Mouse (Mus musculus) small intestine, adult 2 months (tissue): ENCODE results near the gene Bmx. TPM values are rescaled to one million over a fixed set of nuclear protein-coding genes. Genes with fewer than 3 reads are reported as not detected.

ENCODE experiments used
- H3K27ac ChIP-seq: fragments of 200-500 bp; 2 replicates; pipeline ENCODE4 v1.5.1; 2012; ENCODE audit warnings: low read depth, low read length, control low read depth, inconsistent platforms; ENCODE audit not compliant: insufficient read depth
- H3K27me3 ChIP-seq: fragments of 200-500 bp; 2 replicates; pipeline ENCODE4 v1.6.1; 2012; ENCODE audit warnings: mild to moderate bottlenecking, moderate library complexity, low read length, inconsistent platforms; ENCODE audit not compliant: control insufficient read depth, insufficient read depth
- H3K36me3 ChIP-seq: fragments of 200-500 bp; 2 replicates; pipeline ENCODE4 v1.6.1; 2012; ENCODE audit warnings: mild to moderate bottlenecking, low read length, control low read depth, inconsistent platforms; ENCODE audit not compliant: control insufficient read depth, insufficient read depth
- H3K4me1 ChIP-seq: fragments of 200-500 bp; 2 replicates; pipeline ENCODE4 v1.6.1; 2012; ENCODE audit warnings: low read length, inconsistent platforms, mixed read lengths; ENCODE audit not compliant: control insufficient read depth, insufficient read depth, insufficient read length
- H3K4me3 ChIP-seq: fragments of 200-500 bp; 2 replicates; pipeline ENCODE4 v1.5.1; 2012; ENCODE audit warnings: low read depth, mild to moderate bottlenecking, control low read depth, inconsistent platforms, low read length, moderate library complexity
- CTCF ChIP-seq: fragments of 200-500 bp; IDR thresholded peaks from 2 replicates; pipeline ENCODE4 v1.5.1; 2012; ENCODE audit warnings: low read depth, mild to moderate bottlenecking, control low read depth, inconsistent platforms, low read length, moderate library complexity, mixed read lengths; ENCODE audit not compliant: insufficient replicate concordance, insufficient read length; ENCODE audit errors: extremely low read depth
- POLR2A ChIP-seq: fragments of 200-500 bp; IDR thresholded peaks from 2 replicates; pipeline ENCODE4 v1.6.1; 2012; ENCODE audit warnings: low read depth, mild to moderate bottlenecking, control low read depth, inconsistent platforms, low read length, moderate library complexity
- WGBS: fragments of 180-500 bp; shearing (Covaris S2); methylation state at CpG from one replicate; pipeline ENCODE4 v1.1.7; 2018; 5-methylcytosine and 5-hydroxymethylcytosine counted together
- polyA plus RNA-seq: library from polyadenylated mRNA; depleted of rRNA; stranded (reverse); fragments of >200 nt; gene quantifications from 2 replicates; pipeline ENCODE4 v1.2.3, GENCODE M21; 2012; rRNA removed

Bmx gene
- 0.10 and 0.30 TPM in 2 replicates for polyA plus RNA-seq

- H3K4me3 ChIP-seq, result no peak within 1 kb of the TSS
- no peaks in the 10 kb centered on the region for H3K4me1 ChIP-seq
- H3K36me3 ChIP-seq, result no peaks in the 10 kb centered on the region
- H3K27me3 ChIP-seq, result no peaks in the 10 kb centered on the region
- H3K27ac ChIP-seq, result no peak within 1 kb of the TSS
- TF ChIP-seq POLR2A (no peak), CTCF (no peak)
- WGBS, result 81% methylated on average over 8 of the region's 8 CpGs
Measured at GRCm38 (mm10) chrX:164258057-164258456, at the start of gene Bmx. TSS of gene Bmx (minus strand) at chrX:164258193.

GRCm38 (mm10) chrX:164306250-164306649 is 48.3 kb upstream of the Bmx start:
- 52% methylated on average over 2 of the region's 2 CpGs for WGBS
- Histone ChIP-seq H3K36me3 (no peaks in the 10 kb centered on the region), H3K27me3 (no peaks in the 10 kb centered on the region), H3K4me1 (no peaks in the 10 kb centered on the region), H3K27ac (no peak overlapping the region), H3K4me3 (no peak overlapping the region)
- TF ChIP-seq POLR2A (no peak), CTCF (no peak)

GRCm38 (mm10) chrX:164291147-164291546 is 33.2 kb upstream of the Bmx start:
- 31% methylated on average over 5 of the region's 5 CpGs for WGBS
- Histone ChIP-seq H3K27ac (no peak overlapping the region), H3K27me3 (no peaks in the 10 kb centered on the region), H3K4me3 (no peak overlapping the region), H3K36me3 (no peaks in the 10 kb centered on the region), H3K4me1 (no peaks in the 10 kb centered on the region)
- TF ChIP-seq CTCF (no peak), POLR2A (no peak)

GRCm38 (mm10) chrX:164287077-164287476 is 29.1 kb upstream of the Bmx start:
- Histone ChIP-seq H3K36me3 (no peaks in the 10 kb centered on the region), H3K4me3 (no peak overlapping the region), H3K27ac (no peak overlapping the region), H3K4me1 (no peaks in the 10 kb centered on the region), H3K27me3 (no peaks in the 10 kb centered on the region)
- 48% methylated on average over 3 of the region's 3 CpGs for WGBS
- TF ChIP-seq POLR2A (no peak), CTCF (no peak)

GRCm38 (mm10) chrX:164283808-164284207 is 25.8 kb upstream of the Bmx start:
- Histone ChIP-seq H3K27me3 (no peaks in the 10 kb centered on the region), H3K4me1 (peaks cover 3% of the 10 kb centered on the region; the same call in 1 of the 2 replicates), H3K27ac (no peak overlapping the region), H3K36me3 (no peaks in the 10 kb centered on the region), H3K4me3 (no peak overlapping the region)
- TF ChIP-seq CTCF (no peak), POLR2A (no peak)
- 69% methylated on average over 4 of the region's 4 CpGs for WGBS

- Histone ChIP-seq H3K4me3 (no peak overlapping the region), H3K4me1 (peaks cover 3% of the 10 kb centered on the region; the same call in 1 of the 2 replicates), H3K27me3 (no peaks in the 10 kb centered on the region), H3K27ac (no peak overlapping the region), H3K36me3 (no peaks in the 10 kb centered on the region)
- TF ChIP-seq POLR2A, result no peak
- TF ChIP-seq CTCF, result no peak
- 28% methylated on average over 7 of the region's 7 CpGs for WGBS
Measured at GRCm38 (mm10) chrX:164280918-164281647, 23.1 kb upstream of the Bmx start.

- H3K4me3 ChIP-seq, result no peak overlapping the region
- TF ChIP-seq POLR2A (no peak), CTCF (no peak)
- no peaks in the 10 kb centered on the region for H3K4me1 ChIP-seq
- H3K27ac ChIP-seq, result no peak overlapping the region
- H3K36me3 ChIP-seq, result no peaks in the 10 kb centered on the region
- H3K27me3 ChIP-seq, result no peaks in the 10 kb centered on the region
- WGBS, result 36% methylated on average over 3 of the region's 3 CpGs
Measured at GRCm38 (mm10) chrX:164275536-164275935, 17.5 kb upstream of the Bmx start.
